Mouse (Mus musculus) CH12.LX (cell line): ENCODE results near the gene Kcnn3.

Experiments
- CTCF ChIP-seq, 2 experiments: IDR thresholded peaks in 1 of 2; conservative IDR thresholded peaks in 1 of 2; 2 replicates each; pipeline ENCODE4 v1.5.1; 2011 to 2012; ENCODE audit warnings: low read depth in 2 of 2, low read length in 2 of 2, improper control_type of control experiment in 1 of 2, inconsistent platforms in 1 of 2, mild to moderate bottlenecking in 1 of 2, moderate library complexity in 1 of 2
- MAZ ChIP-seq: IDR thresholded peaks from 2 replicates; pipeline ENCODE4 v1.6.1; 2012; ENCODE audit warnings: low read depth, mild to moderate bottlenecking, inconsistent platforms, low read length, improper control_type of control experiment, moderate library complexity
- POLR2A ChIP-seq: IDR thresholded peaks from 2 replicates; pipeline ENCODE4 v1.6.1; 2011; ENCODE audit warnings: low read depth, mild to moderate bottlenecking, improper control_type of control experiment, low read length
- POLR2AphosphoS2 ChIP-seq: IDR thresholded peaks from 2 replicates; pipeline ENCODE4 v1.6.1; 2011; ENCODE audit warnings: low read depth, low read length, improper control_type of control experiment
- UBTF ChIP-seq: IDR thresholded peaks from 2 replicates; pipeline ENCODE4 v1.6.1; 2012; ENCODE audit warnings: low read depth, mild to moderate bottlenecking, inconsistent platforms, low read length, improper control_type of control experiment, moderate library complexity
- ZKSCAN1 ChIP-seq: IDR thresholded peaks from 2 replicates; pipeline ENCODE4 v1.6.1; 2012; ENCODE audit warnings: low read depth, inconsistent platforms, low read length, improper control_type of control experiment, borderline replicate concordance

DNA sequence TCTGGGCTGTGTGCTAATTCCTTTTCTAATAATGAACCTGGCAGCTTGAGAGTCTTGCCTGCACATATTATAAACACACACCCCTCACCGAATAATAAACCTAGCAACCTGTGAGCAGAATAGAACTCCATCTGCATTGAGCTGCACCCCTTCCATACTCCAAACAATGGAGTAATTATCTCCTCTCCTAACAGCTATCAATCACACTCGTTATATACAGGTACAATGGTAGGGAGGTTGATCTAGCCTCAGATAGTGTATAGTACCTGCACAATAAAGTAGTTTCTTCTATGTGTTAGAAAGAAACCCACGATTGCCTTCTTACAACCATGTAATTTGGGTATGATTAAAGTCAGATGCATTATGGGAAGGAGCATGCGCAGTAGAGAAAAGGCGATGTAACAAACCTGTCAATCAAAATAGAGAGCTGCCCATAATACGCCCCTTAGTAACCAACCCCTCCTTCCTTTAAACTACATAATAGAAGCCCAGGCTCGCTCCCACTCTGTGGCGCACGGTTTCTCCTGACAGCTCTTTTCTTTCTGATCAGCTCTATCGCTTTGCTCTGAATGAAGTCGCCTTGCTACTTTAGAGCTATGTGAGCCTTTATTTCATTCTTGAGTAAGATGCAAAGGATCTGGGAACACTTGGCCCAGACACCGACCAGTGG is 176.3 kb downstream of the Kcnn3 start:
- TF ChIP-seq POLR2A: no peak
- no peak for TF ChIP-seq MAZ
- no peak for TF ChIP-seq UBTF
- no peak for TF ChIP-seq POLR2AphosphoS2
- no peak for TF ChIP-seq ZKSCAN1
- TF ChIP-seq CTCF (conservative IDR thresholded peaks at IDR 0.05 in 1 of 2, IDR thresholded peaks at IDR 0.05 in 1 of 2; ENCODE audit: low read depth in 2 of 2, low read length in 2 of 2): no peak
